Mouse (Mus musculus): ENCODE data around the gene Gsn.

DNA sequence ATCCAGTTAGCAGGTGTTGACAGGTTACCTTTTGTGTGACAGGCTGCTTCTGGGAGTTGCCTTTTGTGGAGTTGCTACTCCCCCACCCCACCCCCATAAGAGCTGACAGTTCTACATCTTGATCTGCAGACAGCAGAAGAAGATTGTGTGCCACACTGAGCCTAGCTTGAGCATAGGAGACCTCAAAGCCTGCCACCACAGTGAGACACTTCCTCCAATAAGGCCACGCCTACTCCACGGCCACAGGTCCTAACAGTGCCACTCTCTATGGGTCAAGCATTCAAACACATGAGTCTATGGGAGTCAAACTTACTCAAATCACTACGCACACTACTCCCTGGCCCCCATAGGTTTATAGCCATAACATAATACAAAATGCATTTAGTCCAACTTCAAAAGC is 37.4 kb upstream of the Gsn start:
- TF ChIP-seq CTCF (IDR thresholded peaks at IDR 0.05; ENCODE audit: borderline replicate concordance, insufficient read depth, low read length) (no peak), POLR2A (IDR thresholded peaks at IDR 0.05; ENCODE audit: low read depth, low read length) (no peak)

Data from embryonic fibroblast, embryonic 13.5 days (primary cell).